Mouse (Mus musculus) olfactory bulb, adult 2 months (tissue): Measurements from ENCODE around the gene Usp53. TPM values are rescaled to one million over a fixed set of nuclear protein-coding genes. Genes with fewer than 3 reads are reported as not detected.

Experiments used
- H3K27ac ChIP-seq: fragments of 200-500 bp; 2 replicates; pipeline ENCODE4 v1.5.1; 2012; ENCODE audit warnings: low read depth, low read length; ENCODE audit not compliant: insufficient read depth
- H3K4me1 ChIP-seq: fragments of 200-500 bp; 2 replicates; pipeline ENCODE4 v1.6.1; 2012; ENCODE audit warnings: low read length; ENCODE audit not compliant: control insufficient read depth, insufficient read depth
- H3K4me3 ChIP-seq: fragments of 200-500 bp; 2 replicates; pipeline ENCODE4 v1.5.1; 2012; ENCODE audit warnings: mild to moderate bottlenecking, low read depth, low read length, moderate library complexity; ENCODE audit not compliant: insufficient read depth
- CTCF ChIP-seq: fragments of 200-500 bp; IDR thresholded peaks from 2 replicates; pipeline ENCODE4 v1.5.1; 2012; ENCODE audit warnings: low read depth, mild to moderate bottlenecking, low read length, moderate library complexity; ENCODE audit not compliant: insufficient read depth
- POLR2A ChIP-seq: fragments of 200-500 bp; IDR thresholded peaks from 2 replicates; pipeline ENCODE4 v1.6.1; 2012; ENCODE audit warnings: mild to moderate bottlenecking, low read depth, low read length, moderate library complexity; ENCODE audit not compliant: insufficient read depth
- WGBS: fragments of 180-500 bp; shearing (Covaris S2); methylation state at CpG from one replicate; pipeline ENCODE4 v1.1.7; 2018; 5-methylcytosine and 5-hydroxymethylcytosine counted together
- polyA plus RNA-seq: library from polyadenylated mRNA; stranded (reverse); fragments of >200 nt; gene quantifications from 2 replicates; pipeline ENCODE4 v1.2.4, GENCODE M21; 2012; ENCODE audit warnings: low replicate concordance; ENCODE audit not compliant: missing spikeins, insufficient read depth, insufficient read length

Gene Usp53
- polyA plus RNA-seq, 1 experiment: not detected

DNA sequence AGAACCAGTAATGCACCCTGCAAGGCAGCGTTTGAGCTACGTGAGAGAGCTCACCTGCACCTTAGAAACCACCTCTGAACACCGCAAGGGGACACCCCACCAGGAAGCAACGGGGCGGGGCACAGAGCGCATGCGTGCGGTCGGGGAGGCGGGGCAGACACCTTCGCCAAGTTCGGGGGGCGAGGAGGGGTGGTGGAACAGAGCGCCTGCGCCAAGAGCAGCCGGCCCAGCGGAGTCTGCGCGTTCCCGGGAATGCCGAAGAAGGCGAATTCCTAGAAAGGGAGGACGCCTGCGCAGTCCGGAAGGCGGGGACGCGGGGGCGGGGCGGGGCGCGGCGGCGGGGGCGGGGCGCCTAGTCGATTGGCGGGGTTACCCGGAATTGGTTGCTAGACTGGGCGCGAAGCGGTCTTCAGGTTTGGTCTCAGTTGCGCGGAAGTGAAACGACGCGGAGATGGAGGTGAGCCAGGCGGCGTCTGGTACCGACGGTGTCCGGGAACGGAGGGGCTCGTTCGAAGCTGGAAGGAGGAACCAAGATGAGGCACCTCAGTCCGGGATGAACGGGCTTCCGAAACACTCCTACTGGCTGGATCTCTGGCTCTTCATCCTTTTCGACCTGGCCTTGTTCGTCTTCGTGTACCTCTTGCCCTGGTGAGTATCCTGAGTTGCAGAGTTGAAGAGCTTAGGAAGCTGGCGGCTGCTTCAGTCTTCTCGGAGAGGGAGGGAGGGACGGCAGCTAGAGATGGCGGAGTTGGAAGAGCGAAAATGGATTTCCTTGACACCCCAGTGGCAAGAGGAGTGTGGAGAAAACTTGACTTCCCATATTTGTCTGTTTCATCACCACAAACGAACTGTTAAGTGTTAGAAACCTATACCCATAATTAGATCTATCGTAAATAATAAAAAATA, 60.0 kb downstream of the Usp53 start, which contains the start of gene 1810037I17Rik:
Gene 1810037I17Rik (plus strand): TSS at position 195 of the 906 bp plus-strand sequence.
- Histone ChIP-seq H3K4me1 (peaks cover 5% of the 10 kb centered on the region), H3K4me3 (peak within 1 kb of the TSS; percentile 60), H3K27ac (peak within 1 kb of the TSS; percentile 77; the same call in 1 of the 2 replicates)
- 1% methylated on average over 64 of the region's 68 CpGs for WGBS
- TF ChIP-seq POLR2A (0 out of 2 replicates have a peak, but pooled peaks have one; percentile 45), CTCF (no peak)

GRCm38 (mm10) chr3:122923147-122923546, 61.2 kb downstream of the Usp53 start:
- peaks cover 5% of the 10 kb centered on the region for H3K4me1 ChIP-seq
- no peak overlapping the region for H3K27ac ChIP-seq
- TF ChIP-seq POLR2A (no peak), CTCF (no peak)
- H3K4me3 ChIP-seq: no peak overlapping the region
- 75% methylated on average over 7 of the region's 7 CpGs for WGBS

DNA sequence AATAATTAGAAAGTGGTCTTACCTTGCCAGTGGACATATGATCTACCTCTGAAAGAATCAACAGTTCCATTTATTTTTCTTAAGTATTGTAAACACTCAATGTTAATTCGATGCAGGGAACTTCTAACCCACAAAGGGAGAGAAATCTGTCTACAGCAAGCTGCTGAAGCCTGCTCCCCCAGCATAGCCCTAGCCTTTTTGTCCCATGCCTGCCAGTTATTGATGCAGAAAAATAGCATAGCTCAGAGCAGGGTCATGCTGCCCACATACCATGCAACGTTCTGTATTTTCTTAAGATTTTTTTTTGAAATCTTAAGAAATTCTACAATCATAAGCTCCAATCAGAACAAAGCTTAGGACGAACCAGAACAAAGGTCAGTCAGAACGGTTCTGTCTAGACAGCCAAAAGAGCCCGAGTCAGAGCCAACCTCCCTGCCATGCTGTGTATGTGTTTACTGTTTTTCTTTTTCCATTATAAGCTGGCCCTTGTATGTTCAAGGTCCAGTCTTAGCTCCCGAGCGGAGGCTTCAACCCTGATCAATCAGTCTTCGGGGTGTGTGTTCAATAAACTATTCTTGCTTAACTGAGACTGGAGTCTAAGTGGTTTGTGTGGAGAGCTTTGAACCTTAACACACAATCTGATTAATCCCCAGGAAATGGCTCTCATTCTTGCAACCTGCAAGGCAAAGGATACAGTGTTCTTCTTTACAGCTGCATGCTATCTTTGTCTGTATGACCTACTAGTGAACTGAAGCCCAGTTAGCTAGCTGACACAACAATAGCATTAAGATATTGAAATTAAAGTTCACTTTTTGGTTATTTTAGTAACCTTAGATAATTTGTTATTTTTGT, 62.4 kb downstream of the Usp53 start:
- no peak for TF ChIP-seq POLR2A
- no peak for TF ChIP-seq CTCF
- H3K4me1 ChIP-seq: peaks cover 5% of the 10 kb centered on the region
- no peak overlapping the region for H3K4me3 ChIP-seq
- 65% methylated on average over 8 of the region's 8 CpGs for WGBS
- H3K27ac ChIP-seq: no peak overlapping the region

- TF ChIP-seq POLR2A (no peak), CTCF (no peak)
- Histone ChIP-seq H3K4me3 (no peak overlapping the region), H3K27ac (no peak overlapping the region), H3K4me1 (no peaks in the 10 kb centered on the region)
- 61% methylated on average over 8 of the region's 8 CpGs for WGBS
Observed at GRCm38 (mm10) chr3:122920572-122921435, 63.5 kb downstream of the Usp53 start.

- TF ChIP-seq POLR2A: no peak
- TF ChIP-seq CTCF: no peak
Observed at GRCm38 (mm10) chr3:122919260-122919659, 65.0 kb downstream of the Usp53 start, which contains the start of gene Gm10959. Gene Gm10959 (minus strand): TSS chr3:122919360.

GRCm38 (mm10) chr3:122918672-122919071, 65.6 kb downstream of the Usp53 start:
- no peak overlapping the region for H3K4me3 ChIP-seq

More at GRCm38 (mm10) chr3:122919260-122919659, 65.0 kb downstream of the Usp53 start, which contains the start of gene Gm10959:
- Histone ChIP-seq H3K4me3 (no peak within 1 kb of the TSS), H3K4me1 (no peaks in the 10 kb centered on the region), H3K27ac (no peak within 1 kb of the TSS)
- WGBS: 89% methylated on average over 8 of the region's 8 CpGs

DNA sequence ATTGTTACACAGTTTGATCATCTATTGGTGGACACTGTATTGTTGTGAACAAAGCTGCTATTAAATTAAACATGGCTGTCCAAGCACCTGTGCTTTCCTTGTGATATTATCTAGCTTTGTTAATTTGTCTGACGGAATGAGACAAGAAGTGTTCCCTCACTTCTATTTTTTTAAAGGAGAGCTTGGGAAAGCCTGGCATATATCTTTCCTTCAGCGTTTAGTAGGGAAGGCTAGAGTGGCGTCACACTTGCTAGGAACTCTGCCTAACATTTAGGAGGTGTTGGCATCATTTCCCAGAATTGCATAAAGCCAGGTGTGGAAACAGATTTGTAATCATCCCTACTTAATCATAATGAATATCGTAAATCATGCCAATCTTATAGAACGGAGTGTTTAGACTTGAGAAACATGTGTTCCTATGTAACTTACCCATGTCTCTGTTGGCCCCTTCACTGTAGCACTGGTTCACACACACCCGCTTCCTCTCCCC, 68.1 kb downstream of the Usp53 start:
- Histone ChIP-seq H3K27ac (no peak overlapping the region), H3K4me3 (no peak overlapping the region), H3K4me1 (no peaks in the 10 kb centered on the region)
- no peak for TF ChIP-seq CTCF
- no peak for TF ChIP-seq POLR2A
- WGBS: 90% methylated on average over 6 of the region's 6 CpGs

More at GRCm38 (mm10) chr3:122918672-122919071, 65.6 kb downstream of the Usp53 start:
- 67% methylated on average over 2 of the region's 2 CpGs for WGBS
- TF ChIP-seq POLR2A (no peak), CTCF (no peak)
- Histone ChIP-seq H3K27ac (no peak overlapping the region), H3K4me1 (no peaks in the 10 kb centered on the region)

DNA sequence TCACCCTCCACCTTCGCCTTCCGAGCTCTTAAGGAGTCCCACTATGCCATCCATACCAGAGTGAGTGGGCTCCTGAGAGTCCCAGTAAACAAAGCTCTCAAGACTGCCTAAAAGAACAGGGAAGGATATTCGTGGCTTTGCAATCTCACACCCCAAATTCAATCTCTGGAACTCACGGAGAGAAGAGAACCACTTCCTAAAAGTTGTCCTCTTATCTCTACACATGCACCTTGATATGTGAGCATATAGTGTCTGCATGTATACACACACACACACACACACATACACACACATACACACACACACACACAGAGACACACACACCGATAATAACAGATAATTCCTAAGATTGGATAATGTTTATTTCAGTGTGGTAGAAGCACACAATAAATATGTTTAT, 68.8 kb downstream of the Usp53 start:
- H3K4me1 ChIP-seq: no peaks in the 10 kb centered on the region
- H3K4me3 ChIP-seq: no peak overlapping the region
- TF ChIP-seq CTCF (no peak), POLR2A (no peak)
- no peak overlapping the region for H3K27ac ChIP-seq
- WGBS: 87% methylated on average over 5 of the region's 5 CpGs
